Mouse (Mus musculus): ENCODE data around the gene Gm37240.
"Not testable (repeated sequence)": the region's sequence is repeated elsewhere in the genome, so short reads cannot be mapped to it uniquely, and the experiment has no call there.

The Gm37240 gene

DNA sequence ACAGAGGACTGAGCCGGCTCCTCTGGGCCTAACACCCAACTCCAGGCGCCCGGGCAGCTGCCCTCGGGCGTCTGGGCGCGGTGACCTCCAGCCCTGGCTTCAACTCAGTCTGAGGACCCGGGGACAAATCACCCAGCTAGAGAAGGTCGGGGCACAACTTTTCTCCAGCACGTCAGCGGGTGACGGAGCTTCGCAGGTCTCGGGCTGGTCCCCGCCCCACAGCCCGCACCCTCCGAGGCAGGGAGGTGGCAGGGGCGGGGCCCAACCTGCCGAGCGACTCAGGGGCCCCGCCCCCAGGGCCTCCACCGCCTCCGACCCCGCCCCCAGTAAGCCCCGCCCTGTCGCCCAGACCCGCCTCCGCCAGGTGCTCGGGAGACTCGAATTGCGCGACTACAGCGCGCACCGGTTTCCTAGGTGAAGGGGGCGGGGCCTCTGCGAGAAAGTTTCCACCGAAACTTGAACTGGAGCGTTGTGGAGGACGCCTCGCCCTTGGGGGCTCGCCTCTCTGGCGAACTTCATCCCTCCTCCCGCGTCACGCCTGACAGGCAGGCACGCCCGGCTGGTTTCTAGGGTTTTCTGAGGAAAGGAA lies at the start of gene Gm37240, which contains the start of gene Glt28d2:
Gene Gm37240, minus strand, starts transcription at position 280 of the 589 bp plus-strand sequence.
Gene Glt28d2, minus strand, starts transcription at position 278 of the 589 bp plus-strand sequence.
- peak; percentile 82 to 83 for DNase-seq

- no peak for DNase-seq
Measured at GRCm38 (mm10) chr3:85933586-85933985, 46.3 kb upstream of the Gm37240 start.

DNA sequence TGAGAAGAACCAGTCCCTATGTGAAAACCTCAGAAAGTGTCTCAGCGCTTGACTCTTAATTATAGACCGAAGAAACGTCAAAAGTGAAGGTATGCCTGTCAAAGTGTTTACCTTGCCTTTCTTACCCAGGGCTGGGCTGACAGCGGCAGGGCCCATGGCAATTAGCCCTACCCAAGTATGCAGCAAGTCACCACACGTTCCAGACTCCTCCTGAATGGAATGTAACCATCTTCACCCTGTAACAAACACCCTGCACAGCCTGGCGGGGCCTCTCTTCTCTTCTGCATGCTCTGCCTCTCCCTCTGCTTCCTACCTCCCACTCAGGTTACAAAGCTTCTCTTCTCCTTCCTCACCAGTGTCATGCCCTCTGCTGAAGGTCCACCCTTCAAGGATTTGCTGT lies 44.5 kb upstream of the Gm37240 start:
- DNase-seq, result no peak

DNA sequence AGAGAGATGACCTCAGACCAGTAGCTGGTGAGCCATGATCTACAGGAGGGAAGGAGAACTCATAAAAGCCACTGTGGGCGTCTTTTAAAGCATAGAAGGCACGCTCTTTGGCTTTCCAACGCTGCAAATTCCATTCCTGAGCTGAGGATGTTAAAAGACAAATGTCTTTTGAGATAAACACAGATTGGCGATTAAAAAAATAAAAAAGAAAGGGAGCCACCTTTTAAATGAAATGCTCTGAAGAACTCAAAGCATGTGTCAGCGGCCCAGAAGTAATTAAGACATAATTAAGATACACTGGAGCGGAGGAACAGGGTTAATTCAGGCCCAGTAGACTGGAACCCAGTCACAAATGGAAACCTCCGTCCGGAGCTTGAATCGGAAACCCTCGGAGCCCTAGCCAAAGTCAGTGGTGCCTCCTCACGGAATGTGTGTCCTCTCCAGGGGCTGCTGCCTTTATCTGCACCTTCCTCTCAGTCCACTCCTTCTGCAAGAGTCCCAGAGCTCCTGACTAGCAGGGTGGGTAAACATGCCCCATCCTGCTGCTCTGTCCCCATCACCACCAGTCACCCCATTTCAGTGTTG lies 43.4 kb upstream of the Gm37240 start:
- no peak for DNase-seq

DNA sequence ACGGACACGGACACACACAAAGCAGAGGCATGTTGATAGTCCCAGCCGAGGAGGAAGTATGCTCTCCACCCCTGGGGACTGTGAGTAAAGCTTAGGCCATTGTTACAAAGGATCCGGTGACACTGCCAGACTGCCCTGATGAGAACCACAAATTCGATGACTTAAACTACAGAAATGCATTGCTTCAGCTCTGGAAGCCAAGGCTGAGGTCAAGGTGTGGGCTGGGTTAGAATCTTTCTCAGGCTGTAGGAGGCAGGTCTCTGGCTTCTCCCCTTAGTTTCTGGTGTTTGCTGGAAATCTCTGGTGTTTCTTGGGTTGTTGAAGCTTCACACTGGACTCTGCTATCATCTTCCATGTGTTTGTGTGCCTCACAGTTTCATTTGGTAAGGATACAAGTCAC lies 42.4 kb upstream of the Gm37240 start:
- DNase-seq, result no peak

- no peak for DNase-seq
Measured at GRCm38 (mm10) chr3:85928140-85928611, 40.9 kb upstream of the Gm37240 start.

- no peak for DNase-seq
Measured at GRCm38 (mm10) chr3:85927296-85927695, 40.0 kb upstream of the Gm37240 start.

DNA sequence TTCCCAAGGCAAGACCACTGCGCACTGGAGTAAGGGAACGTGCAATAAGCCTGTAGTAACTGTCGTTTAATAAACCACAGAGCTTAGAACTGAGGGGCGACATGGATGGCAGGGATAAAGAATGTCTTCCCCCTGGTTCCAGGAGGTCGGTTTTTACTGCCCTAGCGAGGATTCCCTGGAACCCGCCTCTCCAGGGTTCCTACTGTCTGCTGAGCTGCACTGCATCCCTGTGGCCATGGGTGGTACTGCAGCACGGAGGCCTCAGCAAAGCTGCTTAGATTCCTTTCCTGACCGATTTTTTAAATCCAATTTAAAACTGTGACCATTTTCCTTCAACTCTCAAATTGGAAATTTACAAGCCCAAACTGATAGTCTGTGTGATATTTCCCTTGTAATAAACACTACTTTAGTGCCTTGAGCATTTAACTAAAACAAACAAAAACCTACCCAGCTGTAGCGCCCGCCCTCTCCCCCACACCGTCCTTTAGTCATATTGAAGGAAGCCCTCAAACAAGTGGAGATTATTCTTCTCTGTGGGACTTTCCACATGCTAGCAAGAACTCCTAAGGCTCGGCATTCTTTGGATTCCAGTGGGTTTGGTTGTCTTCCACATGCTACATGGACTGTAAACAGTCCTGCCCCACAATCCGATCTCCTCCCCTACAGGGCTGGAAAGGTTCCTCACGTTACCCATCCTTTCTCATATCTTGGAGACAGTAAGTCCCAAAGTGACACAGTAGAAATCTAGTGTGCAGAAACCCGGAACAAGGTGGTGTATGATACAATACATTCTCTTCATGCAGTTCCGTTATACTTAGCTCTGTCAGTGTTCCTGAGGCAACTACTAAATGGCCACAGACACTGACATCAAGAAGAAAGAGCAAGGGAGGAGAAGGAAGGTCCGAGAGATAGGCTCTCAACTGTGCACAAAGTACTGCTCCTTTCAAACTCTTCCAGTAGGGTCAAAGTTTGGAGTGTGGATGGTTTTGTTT lies 36.9 kb upstream of the Gm37240 start:
- DNase-seq, result peak; percentile 14 to 66

- no peak for DNase-seq
Measured at GRCm38 (mm10) chr3:85923343-85923742, 36.0 kb upstream of the Gm37240 start.

DNA sequence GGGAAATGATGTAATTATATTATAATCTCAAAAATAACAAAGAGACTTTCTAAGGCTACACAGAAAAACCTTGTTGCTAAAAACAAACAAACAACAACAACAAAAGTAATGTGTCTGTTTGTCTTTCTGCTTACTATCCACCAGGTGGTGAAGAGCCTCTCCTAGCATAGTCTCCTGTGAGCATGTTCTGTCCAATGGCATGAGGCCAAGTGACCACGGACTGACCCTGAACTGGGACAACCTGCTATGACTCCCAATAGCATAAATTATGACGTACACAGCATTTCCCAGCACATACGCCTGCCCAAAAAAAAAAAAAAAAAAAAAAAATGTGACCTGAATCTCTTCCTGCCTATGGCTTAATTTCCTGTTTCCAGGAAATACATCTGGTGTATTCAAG lies 35.0 kb upstream of the Gm37240 start:
- DNase-seq, result no peak

DNA sequence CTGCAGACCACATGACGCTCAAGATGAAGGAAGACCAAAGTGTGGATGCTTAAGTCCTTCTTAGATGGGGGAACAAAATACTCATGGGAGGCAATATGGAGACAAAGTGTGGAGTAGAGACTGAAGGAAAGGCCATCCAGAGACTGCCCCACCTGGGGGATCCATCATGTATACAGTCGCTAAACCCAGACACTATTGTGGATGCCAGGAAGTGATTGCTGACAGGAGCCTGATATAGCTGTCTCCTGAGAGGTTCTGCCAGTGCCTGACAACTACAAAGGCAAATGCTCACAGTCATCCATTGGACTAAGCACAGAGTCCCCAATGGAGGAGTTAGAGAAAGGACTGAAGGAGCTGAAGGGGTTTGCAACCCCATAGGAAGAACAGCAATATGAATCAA lies 33.4 kb upstream of the Gm37240 start:
- DNase-seq, result not testable (repeated sequence)

GRCm38 (mm10) chr3:85917600-85917999 lies 30.3 kb upstream of the Gm37240 start:
- peak in 1 of 2 experiments; percentile 20 for DNase-seq

DNA sequence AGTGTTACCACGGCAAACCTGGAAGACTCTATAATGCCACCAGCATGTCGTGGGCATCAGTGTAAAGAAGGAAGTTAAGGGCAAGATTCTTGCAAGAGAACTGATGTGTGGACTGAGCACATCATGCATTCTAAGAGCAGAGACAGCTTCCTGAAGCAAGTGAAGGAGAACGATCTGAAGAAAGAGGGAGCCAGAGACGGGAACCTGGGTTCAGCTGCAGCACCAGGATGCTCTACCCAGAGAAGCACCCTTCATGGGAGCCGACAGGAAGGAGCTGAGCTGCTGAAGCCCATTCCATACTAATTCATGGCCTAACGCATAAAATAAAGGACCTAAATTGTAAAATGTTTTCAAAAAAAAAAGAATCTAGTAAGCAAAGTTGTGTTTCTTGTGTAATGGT lies 27.5 kb upstream of the Gm37240 start:
- DNase-seq, result no peak

- no peak for DNase-seq
Measured at GRCm38 (mm10) chr3:85907136-85907535, 19.8 kb upstream of the Gm37240 start.

- no peak for DNase-seq
Measured at GRCm38 (mm10) chr3:85904371-85904770, 17.1 kb upstream of the Gm37240 start.

DNA sequence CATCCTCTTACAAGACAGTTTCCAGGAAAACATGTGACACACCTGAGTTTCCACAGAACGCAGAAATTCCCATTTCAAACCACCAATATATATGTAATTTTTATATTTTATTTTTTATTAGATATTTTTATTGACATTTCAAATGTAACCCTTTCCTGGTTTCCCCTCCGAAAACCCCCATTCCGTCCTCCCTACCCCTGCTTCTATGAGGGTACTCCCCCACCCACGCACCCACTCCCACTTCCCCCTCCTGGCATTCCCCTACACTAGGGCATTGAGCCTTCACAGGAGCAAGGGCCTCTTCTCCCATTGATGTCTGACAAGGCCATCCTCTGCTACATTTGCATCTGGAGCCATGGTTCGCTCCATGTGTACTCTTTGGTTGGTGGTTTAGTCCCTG lies 7.7 kb upstream of the Gm37240 start:
- DNase-seq, result peak; percentile 8 to 10

GRCm38 (mm10) chr3:85891571-85891970 lies 4.3 kb upstream of the Gm37240 start:
- DNase-seq, result no peak

DNA sequence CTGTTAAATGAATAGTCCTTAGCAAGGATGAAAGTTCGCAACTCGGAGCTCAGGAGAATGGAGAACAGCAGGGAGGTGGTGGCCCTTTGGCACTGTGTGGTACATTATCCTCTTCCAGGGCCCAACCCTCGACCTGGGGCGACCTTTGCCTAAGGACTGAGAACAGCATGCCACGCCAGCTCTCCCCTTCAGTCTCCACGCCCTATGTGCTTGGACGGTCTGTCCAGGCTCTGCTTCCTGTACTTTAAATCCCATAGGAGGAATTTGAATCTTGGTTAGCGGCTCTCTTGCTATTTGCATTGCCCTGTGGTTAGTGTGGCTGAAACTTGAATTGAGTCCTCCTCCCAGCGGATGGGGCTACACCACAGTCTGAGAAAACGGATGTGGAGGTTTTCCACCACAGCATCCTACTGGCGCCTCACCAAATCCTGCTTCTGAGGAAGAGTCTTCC lies 928 bp upstream of the Gm37240 start:
- peak; percentile 21 to 24 for DNase-seq

- no peak for DNase-seq
Measured at GRCm38 (mm10) chr3:85886636-85887238, 581 bp downstream of the Gm37240 start.

- no peak for DNase-seq
Measured at GRCm38 (mm10) chr3:85885906-85886305, 1.4 kb downstream of the Gm37240 start.

GRCm38 (mm10) chr3:85880687-85881086 lies 6.6 kb downstream of the Gm37240 start:
- DNase-seq, result no peak

DNA sequence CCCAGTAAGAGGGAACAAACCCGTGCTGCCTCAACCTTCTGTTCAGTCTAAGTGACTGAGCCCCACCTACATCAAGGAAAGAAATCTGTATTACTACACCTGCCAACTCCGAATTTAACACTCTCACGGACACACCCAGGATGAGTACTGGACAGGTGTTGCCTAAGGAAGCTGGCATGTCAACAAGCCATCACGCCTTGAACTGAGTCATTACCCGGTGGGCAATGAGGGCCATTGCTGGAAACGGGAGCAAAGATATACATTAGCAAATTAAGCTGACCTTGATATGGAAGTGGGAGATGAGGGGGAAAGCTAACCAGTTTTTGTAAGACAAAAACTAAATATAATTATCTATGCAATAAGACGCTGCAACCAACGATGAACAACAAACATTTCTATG lies 7.2 kb downstream of the Gm37240 start:
- no peak for DNase-seq

GRCm38 (mm10) chr3:85878911-85879310 lies 8.4 kb downstream of the Gm37240 start:
- no peak for DNase-seq
